ENCODE assay signal across 17 mouse cellular contexts in the genomic region with DNA sequence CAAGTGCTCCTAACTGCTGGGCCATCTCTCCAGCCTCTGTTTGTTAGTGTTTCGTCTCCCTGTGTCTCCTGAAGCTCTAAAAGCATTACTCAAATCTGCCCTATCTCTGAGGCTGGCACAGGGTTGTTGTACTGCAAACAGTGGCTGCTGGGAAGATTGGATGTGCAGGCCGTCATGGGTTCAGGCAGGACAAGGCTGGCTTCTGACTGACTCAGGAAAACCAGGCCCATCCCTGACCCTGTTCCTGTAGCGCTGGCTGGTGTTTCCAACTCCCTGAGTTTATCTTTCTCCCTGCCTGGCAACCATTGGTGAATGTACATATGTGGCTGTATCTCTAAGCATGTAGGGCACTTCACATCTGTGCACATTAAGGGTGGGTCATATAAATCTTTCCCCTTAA. TPM values are rescaled to one million over a fixed set of nuclear protein-coding genes. Genes with fewer than 3 reads are reported as not detected.
"Had no signal": no experiment of that assay in that cellular context is flagged by ENCODE, and none has a peak within 500 bp of the region (broad histone marks: within the 10 kb centered on the region; RNA-seq: fewer than 3 reads in every experiment).

No protein-coding gene starts in this region.

- H3K4me3 ChIP-seq: limb, embryonic 10.5 days; limb, embryonic 13.5 days; liver, embryonic 12.5 days; liver, embryonic 15.5 days; lung, embryonic 15.5 days had no signal

- H3K27ac ChIP-seq: limb, embryonic 10.5 days; limb, embryonic 13.5 days; liver, embryonic 12.5 days; liver, embryonic 15.5 days; stomach, postnatal 0 days had no signal

- DNase-seq: kidney, postnatal 10 days; kidney, postnatal 36 days; liver; lung, adult 18-20 months; lung, postnatal 10 days; lung, postnatal 36 days; midbrain, embryonic 14.5 days; thymus, adult 2 months; thymus, postnatal 14 days; thymus, postnatal 4 days had no signal

RNA-seq across cellular contexts. Expression of a gene that starts 42.0 kb away (rescaled TPM):
- total RNA-seq: megakaryocyte progenitor cell, adult 5-6 weeks had no signal
